Mouse (Mus musculus) forelimb bud, embryonic 11.5 days (tissue): ENCODE results near the gene Kiz.

Experiments used
- DNase-seq: peaks from one replicate; pipeline ENCODE4 v3.0.0-alpha.2; 2012; ENCODE audit warnings: low read depth, low spot score

The Kiz gene

GRCm38 (mm10) chr2:146975453-146976028 lies 119.9 kb downstream of the Kiz start:
- DNase-seq = no peak

GRCm38 (mm10) chr2:146982786-146983185 lies 127.1 kb downstream of the Kiz start:
- DNase-seq = no peak

- DNase-seq = no peak
Measured at GRCm38 (mm10) chr2:146984831-146985230, 129.2 kb downstream of the Kiz start.

DNA sequence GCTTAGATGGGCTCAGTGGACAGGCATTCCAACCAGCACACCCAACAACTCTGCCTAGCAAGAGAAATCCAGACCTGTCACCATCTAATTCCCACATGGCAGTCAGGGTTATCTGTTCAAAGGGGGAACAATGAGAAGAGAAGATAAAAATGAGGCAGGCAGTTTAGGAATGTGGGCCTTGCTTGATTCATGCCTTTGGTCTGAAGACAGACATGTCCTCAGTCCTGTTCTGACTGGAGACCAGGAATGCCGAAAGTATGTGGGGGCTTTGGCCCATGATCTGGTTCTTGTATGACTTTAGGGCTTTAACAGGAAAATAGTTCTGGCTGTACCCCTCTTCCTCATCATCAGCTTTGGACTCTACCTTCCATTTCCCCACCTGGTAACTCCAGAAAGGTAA lies 130.1 kb downstream of the Kiz start:
- DNase-seq = no peak

DNA sequence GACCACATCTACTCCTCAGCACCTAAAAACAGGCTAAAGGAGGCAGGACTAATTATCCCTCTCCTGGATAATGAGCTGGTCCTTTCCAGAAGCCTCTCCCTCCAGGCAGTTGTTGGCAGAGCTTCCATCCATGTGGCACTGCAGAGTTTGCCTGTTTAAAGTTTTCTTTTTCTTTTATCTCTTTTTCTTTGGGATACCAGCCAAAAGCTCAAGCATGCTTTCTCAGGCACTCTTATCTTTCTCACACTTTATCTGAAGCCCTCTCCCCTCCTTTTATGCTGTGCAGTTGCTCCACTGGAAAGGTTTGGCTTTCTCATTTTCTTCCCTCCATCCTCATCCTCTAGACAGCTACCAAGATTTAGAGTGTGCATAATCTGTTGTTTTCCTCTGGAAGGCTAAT lies 130.8 kb downstream of the Kiz start:
- DNase-seq = no peak

DNA sequence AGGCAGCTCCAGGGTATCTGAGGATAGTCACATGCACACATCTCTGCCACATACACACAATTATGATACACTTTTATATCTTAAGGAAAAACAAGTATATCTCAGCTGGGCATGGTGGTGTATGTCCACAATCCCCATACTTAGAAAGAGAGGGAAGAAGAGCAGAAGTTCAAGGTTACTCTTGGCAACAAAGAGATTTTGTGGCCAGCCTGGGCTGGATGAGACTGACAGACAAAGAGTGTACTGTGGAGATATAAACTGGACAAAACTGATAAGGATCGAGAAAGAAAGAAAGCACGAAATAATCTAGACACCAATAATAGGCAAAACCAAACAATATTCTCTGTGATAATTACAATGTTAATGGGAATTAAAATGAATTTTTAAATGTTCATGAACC lies 151.6 kb downstream of the Kiz start:
- no peak for DNase-seq

GRCm38 (mm10) chr2:147009084-147009483 lies 153.4 kb downstream of the Kiz start:
- DNase-seq = no peak

DNA sequence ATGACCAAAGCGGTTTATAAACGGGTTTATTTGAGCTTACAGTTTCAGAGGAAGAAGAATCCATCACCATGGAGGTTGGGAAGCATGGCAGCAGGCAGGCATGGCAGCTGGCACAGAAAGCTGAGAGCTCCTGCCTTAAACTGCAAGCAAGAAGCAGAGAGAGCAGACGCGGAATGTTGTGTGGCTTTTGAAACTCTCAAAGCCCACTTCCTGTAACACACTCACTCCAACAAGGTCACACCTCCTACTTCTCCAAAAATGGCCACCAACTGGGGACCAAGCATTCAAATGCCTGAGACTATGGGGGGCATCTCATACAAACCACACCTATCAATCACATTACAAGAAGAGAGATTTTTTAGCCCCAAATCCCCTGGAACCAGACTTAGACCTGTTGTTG lies 154.5 kb downstream of the Kiz start:
- no peak for DNase-seq

DNA sequence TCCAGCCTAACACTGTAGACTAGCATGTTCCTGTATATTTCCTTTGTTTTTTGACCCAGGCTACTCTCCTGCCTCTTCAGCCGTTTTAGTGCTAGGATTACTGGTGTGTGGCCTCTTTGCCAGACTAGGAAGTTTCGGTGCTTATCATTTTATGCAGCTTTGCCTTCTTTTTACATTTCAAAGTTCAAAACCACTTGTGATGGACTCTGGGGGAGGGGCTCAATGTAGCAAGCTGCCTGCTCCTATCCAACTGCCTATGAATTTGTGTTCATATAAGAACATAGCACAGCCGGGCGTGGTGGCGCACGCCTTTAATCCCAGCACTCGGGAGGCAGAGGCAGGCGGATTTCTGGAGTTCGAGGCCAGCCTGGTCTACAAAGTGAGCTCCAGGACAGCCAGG lies 155.3 kb downstream of the Kiz start:
- DNase-seq = no peak

DNA sequence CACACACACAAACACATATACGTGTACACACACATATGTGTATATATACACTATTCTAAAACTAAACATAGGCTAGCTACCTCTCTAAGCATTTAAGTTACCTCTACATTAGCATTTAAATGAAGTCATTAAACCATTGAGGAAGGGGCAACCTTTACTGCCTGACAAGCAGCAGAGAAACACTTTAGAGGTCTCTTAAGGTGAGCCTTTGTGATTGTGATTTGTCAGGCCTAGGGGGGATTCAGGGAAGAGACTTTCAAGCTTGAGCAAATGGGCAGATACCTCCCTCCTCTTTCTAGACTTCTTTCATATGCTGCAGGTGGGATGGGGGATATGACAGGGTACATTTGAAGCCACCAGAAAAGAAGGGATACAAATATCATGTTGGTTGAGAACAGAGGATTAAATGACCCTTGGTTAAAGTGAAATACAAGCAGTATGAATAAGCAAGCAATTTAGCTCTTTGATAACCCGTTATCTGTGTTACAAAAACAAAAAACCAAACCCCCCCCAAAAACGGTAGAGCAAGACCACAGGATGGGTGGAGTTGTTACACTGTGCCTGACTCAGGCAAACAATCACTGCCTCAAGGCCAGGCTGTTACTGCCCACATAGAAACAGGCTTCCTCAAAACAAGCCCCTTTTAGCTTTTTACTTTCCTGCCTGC lies 155.9 kb downstream of the Kiz start:
- DNase-seq = peak; percentile 4

GRCm38 (mm10) chr2:147012141-147012622 lies 156.5 kb downstream of the Kiz start:
- no peak for DNase-seq

DNA sequence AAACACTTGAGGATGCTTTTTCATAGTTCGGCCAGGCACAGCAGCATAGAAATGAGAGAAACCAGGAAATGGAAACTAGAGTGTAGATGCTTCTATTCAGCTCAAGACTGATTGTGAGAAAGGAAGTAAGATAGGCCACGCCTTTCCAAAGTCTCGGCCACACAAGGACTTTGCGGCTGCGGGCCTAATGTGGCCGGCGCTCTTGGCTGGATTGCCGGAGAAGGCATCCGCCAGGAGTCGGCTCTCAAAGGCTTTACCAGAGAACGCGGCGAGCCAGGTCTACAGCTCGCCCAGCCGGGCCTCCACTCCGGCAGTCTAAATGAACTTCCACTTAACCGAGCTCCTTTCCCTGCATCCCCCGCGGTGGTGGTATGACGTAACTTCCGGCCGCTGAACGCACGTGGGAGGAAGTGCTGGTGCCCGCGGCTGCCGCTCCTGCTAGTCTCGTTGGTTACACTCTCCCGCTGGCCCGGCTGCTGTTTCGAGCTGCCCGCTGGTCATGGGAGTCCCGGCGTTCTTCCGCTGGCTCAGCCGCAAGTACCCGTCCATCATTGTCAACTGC lies 157.0 kb downstream of the Kiz start, which contains the start of gene Xrn2:
Xrn2 (plus strand) TSS at position 374 of the 562 bp plus-strand sequence.
- peak; percentile 95 for DNase-seq

GRCm38 (mm10) chr2:147013194-147013969 lies 157.7 kb downstream of the Kiz start:
- peak; percentile 93 for DNase-seq

DNA sequence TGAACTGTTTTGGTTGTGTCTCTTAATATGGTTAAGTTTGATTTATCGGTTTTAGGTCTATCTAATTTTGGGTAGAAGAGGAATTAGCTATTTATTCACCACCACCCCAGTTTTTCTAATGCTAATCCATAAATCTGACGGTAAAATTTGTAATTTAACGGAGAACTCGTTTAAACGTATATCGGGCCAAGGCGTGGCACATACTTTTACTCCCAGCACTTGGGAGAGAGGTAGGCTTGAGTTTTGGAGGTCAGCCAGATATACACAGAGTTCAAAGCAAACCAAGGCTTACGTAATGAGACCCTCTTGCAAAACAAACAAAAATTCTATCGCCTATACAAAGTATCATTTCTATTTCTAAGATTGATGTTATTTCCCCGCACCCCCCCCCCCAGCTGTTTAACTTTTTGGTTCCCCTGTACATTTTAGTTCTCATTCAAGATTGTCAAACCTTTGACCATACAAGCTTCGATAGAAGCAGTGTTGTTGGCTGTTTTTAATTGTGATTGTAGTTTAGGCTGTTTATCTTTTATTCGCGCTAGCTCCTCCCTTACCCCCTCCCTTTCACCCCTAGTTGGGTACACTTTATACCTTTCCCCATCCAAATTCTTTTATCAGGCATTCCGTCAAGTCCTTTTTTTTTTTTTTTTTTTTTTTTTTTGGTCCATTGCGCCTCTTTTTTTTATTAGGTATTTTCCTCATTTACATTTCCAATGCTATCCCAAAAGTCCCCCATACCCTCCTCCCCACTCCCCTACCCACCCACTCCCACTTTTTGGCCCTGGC lies 158.6 kb downstream of the Kiz start:
- DNase-seq = peak; percentile 10
